Mouse (Mus musculus) gastrocnemius, postnatal 36 days (tissue): ENCODE data around the gene 3110082I17Rik. TPM values are rescaled to one million over a fixed set of nuclear protein-coding genes. Genes with fewer than 3 reads are reported as not detected.

Experiments used
- DNase-seq, 2 experiments: peaks; one replicate each; pipeline ENCODE4 v3.0.0; 2022
- intact Hi-C: fragments of 180-260 bp; cut with DNase I; formaldehyde crosslinking; loops from one replicate; pipeline ENCODE4 v1.15.1; 2025
- microRNA-seq, 2 experiments: library from miRNA; unstranded; fragments of <30 nt; microRNA quantifications; one replicate each; pipeline ENCODE4 v1.2.0; 2021
- total RNA-seq, 2 experiments: library from RNA; stranded (reverse); gene quantifications; 2 replicates each; pipeline ENCODE4 v1.2.3; 2021

3110082I17Rik gene
- total RNA-seq, 2 experiments from 2014 or later: 6.1 to 9.2 TPM

GRCm38 (mm10) chr5:139314941-139315642 is 145.2 kb downstream of the 3110082I17Rik start:
- no peak for DNase-seq
- intact Hi-C loops: no loop called here

DNA sequence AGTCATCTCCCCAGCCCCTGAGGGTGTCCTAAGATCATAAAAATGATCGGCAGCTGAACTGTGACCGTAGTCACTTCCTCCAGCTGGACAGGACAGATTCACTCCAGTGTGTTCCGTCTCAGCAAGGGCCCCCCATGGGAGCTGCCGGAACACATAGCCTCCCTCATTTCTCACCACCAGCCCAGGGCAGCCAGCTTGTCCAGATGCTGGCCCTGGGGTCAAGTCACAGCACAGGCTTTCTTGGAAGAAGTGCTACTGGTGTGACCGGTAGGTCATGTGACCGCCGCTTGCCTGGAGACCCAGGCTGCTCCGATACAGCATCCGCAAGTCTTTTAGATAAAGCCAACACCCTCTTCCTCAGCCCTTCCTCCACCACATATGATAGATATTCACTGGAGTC is 146.8 kb downstream of the 3110082I17Rik start:
- intact Hi-C loops: no loop called here
- DNase-seq: no peak

- DNase-seq: no peak
- intact Hi-C loops: no loop called here
These were observed 148.5 kb downstream of the 3110082I17Rik start for GRCm38 (mm10) chr5:139311822-139312221.

GRCm38 (mm10) chr5:139310477-139310876 is 149.8 kb downstream of the 3110082I17Rik start:
- no peak for DNase-seq
- intact Hi-C loops: no loop called here

DNA sequence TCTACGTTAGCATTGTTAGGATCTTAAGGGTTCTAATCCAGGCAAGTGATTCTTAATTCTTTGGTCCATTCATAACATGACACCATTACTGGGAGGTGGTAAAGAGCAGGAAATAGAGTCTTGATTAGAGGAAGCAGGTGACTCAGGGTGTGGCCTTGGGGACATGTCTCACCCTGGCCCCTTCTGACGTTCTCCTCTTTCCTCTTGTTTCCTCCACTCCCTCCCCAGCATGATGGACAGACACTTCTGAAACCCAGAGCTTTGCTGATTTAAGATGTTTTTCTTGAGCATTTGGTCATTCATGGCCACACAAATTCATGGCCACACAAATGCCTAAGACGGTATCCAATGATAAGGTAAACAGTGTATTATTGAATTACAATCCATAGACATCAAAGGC is 150.4 kb downstream of the 3110082I17Rik start:
- DNase-seq: no peak
- intact Hi-C loops: no loop called here

Small RNA genes within 50 kb of the gene (microRNA-seq; reads per million reads assigned to microRNA genes)
- gene Mir339: 120 to 159 reads per million in 2 experiments

Other genes starting within 250 kb of the 3110082I17Rik start
- 10 to 100 TPM; 28.3 to 29.4 TPM for gene Get4, start 208.2 kb downstream of the 3110082I17Rik start, total RNA-seq
- 1 to 10 TPM; 1.6 to 1.7 TPM for gene Adap1, start 134.9 kb downstream of the 3110082I17Rik start, total RNA-seq
- 10 to 100 TPM; 52.8 to 68.3 TPM for gene Cox19, start 109.1 kb downstream of the 3110082I17Rik start, total RNA-seq
- not detected for gene Cyp2w1, start 107.9 kb downstream of the 3110082I17Rik start, total RNA-seq
- gene Gpr146, start 82.8 kb downstream of the 3110082I17Rik start, total RNA-seq: 10 to 100 TPM; 25.3 to 30.4 TPM
- under 1 TPM; 0.13 to 0.35 TPM for gene C130050O18Rik, start 55.2 kb downstream of the 3110082I17Rik start, total RNA-seq
- gene Gper1, start 37.4 kb downstream of the 3110082I17Rik start, total RNA-seq: 1 to 10 TPM; 1.1 to 1.2 TPM
- gene Zfand2a, start 24.0 kb upstream of the 3110082I17Rik start, total RNA-seq: 1 to 10 TPM; 6.9 to 7.6 TPM
- not detected for gene Uncx, start 83.0 kb upstream of the 3110082I17Rik start, total RNA-seq